Mouse (Mus musculus) brain, embryonic 14.5 days (tissue): ENCODE measurements at regions not wholly inside any gene's neighbourhood (a gene's known extent, or its start where the extent isn't known, plus 50 kb on each side); places are given as distances from the start of the nearest gene placed in this dataset.

Experiments
- CTCF ChIP-seq: fragments of 200-500 bp; IDR thresholded peaks from 2 replicates; pipeline ENCODE4 v1.5.1; 2012; ENCODE audit warnings: inconsistent platforms, mild to moderate bottlenecking, moderate library complexity, borderline replicate concordance; ENCODE audit not compliant: insufficient read depth, insufficient read length; ENCODE audit errors: extremely low read depth
- POLR2A ChIP-seq: fragments of 200-500 bp; IDR thresholded peaks from 2 replicates; pipeline ENCODE4 v1.6.1; 2012; ENCODE audit warnings: mild to moderate bottlenecking, inconsistent platforms, borderline replicate concordance; ENCODE audit not compliant: poor library complexity, insufficient read depth, insufficient read length, severe bottlenecking; ENCODE audit errors: extremely low read depth

- TF ChIP-seq POLR2A (no peak), CTCF (no peak)
Observed at GRCm38 (mm10) chr2:48416207-48416750, 397.6 kb upstream of the Acvr2a start.
